Mouse (Mus musculus) cerebellum, adult 8-10 months (tissue): ENCODE results near the gene Mpp3.
"Not testable (repeated sequence)": the region's sequence is repeated elsewhere in the genome, so short reads cannot be mapped to it uniquely, and the experiment has no call there.

Source experiments
- DNase-seq: peaks from one replicate; pipeline ENCODE4 v3.0.0; 2022

The Mpp3 gene

DNA sequence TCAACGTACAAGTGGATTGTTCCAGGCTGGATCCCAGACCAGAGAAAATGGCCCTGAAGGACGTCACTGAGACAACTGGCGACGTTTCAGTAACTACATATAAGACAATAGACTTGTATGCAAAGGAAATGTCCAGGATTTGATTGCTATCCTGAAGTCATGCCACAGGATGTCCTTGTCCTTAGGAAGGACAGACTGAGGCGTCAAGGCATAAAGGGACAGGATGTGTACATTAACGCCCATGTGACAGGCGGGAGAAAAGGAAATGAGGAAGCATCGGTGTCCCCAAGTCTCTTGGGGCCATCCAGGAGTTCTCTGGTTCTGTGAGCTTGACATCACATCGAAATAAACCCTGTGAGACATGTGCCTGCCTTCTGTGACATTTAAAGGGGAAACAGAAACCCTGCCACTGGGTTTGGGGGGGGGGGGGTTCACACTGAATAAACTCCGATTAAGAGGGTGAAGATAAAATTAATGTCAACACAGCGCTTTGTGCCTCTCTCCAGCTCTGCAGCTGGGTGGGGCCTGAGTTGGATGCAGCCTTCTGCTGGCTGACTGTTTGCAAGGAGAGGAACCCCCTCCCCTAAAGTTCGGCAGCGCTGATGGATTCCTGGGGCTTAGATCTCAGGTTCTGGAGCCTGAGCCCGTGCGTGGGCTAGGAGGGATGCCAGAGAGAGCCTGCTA, 19.2 kb downstream of the Mpp3 start:
- no peak for DNase-seq

DNA sequence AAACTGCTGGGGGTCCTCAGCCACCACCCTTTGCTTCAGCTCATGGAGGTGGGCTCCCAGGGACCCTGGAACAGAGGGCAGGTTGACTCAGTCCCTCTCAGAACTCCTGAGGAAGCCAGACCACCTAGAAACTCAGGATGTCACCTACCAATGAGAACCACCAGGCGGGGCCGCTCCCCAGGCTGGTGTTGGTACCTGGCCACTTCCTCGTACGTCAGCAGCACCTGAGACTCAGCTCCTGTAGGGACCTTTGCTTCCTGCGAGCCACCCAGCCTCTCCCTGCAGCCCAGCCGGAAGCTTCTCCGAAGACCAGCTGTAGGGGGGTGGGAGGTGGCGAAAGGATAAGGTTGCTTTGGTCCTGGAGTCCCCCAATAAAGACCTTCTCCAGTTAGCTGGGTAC, 19.9 kb downstream of the Mpp3 start:
- DNase-seq, result no peak

DNA sequence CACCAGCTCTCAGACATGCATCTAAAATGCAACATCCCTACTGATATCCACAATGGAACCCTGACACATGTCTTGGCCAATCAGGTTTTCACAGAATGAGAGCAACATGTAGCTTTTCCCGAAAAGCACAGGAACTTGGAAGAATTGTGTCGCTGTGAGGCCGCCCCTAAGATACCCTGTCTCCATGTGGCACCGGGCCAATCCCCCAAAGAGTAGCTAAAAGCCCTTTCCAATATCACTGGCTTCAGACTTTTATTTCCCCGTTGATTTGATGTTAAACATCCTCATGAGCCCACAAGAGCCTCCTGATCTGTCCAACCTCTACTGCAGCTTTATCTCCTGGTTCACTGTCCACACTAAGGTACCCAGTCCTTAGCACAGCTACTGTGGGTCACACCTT, 21.6 kb downstream of the Mpp3 start:
- no peak for DNase-seq

DNA sequence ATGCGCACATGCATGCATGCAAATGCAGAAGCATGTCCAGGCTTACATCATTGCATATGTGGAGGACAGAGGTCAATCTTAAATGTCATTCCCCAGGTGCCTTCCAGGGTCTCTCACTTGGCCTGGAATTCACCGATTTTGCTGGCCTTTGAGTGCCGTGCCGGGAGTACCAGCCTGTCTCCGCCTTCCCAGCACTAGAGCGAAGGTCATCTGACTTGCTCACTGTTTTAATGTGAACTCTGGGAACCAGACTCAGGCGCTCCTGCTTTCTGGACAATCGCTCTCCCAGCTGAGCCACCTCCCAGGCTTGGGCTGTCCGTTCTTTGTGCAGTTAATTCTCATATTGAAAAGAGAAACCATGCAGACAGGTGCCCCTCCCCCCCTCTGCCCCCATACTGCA, 22.0 kb downstream of the Mpp3 start:
- no peak for DNase-seq

DNA sequence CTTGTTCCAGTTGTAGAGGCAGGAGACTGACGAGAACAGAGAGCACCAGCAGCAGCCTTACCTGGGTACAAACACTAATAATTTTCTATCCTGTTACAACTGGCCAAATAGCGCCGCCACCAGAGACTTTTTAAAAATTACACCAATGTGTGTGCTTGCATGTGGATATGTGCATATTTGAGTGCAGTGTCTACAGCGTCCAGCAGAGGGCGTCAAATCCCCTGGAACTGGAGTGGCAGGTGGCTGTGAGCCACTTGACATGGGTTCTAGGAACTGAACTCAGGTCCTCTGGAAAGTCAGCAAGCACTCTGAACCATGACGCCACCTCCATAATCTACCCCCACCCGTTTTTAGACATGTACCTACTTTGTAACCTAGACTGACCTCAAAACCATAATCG, 24.0 kb downstream of the Mpp3 start:
- no peak for DNase-seq

DNA sequence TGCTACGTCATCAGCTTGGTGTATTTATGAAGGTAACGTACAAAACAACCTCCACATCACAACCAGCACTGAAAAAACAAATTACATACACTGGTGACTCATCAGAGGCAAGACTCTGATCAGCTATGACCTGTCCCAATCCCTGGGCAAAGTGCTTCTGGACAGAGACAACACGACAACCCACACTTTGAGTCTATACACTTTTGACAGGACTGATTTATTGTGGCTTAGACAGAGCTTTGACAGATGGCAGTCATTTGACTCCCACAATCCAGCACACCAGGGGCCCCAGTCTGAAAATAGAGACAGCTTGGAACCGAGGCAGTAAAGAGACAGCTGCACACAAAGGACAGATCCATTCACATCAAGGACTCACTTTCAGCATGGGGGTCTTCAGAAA, 28.8 kb downstream of the Mpp3 start:
- DNase-seq, result no peak

DNA sequence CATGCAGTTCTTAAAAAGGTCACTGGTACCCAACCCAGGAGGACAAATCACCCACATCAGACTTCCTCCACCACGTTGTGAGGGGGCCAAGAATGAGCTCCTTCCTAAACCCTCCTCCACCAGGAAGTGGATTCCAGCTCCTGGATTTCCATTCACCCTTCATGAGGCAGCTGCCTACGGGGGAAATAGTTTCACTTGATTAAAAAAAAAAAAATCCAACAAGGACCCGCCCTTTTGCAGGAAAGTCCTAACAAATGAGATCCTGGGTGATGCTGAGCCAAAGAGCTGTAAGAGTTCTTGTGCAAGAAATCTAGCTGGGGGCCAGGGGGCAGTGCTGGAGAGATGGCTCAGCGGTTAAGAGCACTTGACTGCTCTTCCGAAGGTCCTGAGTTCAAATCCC, 30.0 kb downstream of the Mpp3 start:
- no peak for DNase-seq

DNA sequence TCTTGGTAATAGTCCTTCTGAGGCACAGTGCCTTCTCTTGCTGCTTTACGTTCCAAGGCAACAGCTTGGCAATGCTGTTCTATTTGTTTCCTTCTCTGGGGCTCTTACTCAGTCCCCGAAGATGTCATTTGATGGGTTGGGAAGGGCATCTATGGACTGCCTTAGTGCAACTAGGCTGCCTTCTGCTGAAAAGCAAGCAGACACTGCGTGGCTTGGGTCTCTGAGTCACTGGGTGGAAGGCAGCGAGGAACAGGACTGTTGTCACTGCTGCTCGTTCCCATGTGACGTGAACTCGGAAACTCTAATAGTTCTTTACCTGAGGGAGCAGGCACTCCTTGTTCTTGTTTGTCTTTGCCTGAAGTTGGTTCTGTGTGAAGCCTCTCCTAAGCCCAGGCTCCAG, 32.3 kb downstream of the Mpp3 start:
- no peak for DNase-seq

DNA sequence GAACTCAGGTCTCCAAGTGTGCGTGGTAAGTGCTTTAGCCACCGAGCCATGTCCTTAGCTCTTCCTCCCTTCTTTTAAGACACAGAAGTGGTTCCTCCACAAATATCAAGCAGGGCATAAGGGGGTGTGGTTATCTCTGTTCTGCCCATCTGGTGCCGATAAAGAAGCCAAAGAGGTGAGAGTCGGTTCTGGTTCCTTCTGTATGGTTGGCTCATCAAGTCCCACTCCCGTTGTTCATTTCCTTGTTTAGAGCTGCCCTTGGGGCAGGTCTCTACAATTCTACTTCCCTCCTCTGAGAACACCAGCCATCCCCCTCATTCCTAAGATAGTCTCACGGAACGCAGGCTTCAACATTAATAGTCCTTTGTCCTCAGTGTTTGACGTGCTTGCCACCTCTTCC, 34.2 kb downstream of the Mpp3 start:
- DNase-seq, result no peak

DNA sequence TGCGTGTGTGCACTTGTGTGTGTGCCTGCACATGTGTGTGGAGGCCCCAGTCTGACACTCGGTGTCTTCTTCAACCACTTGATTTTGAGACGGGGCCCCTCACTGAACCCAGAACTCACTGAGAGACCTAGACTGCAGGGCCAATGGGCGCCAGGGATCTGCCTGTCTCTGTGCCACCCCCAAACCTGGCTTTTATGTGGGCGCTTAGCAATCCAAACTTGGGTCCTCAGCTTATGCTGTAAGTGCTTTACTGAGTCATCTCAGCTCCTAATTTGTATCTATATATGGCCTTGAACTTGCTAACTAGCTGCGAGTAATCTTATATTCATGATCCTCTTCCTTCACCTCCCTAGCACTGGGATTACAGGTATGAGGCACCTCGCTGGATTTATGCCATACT, 35.9 kb downstream of the Mpp3 start:
- no peak for DNase-seq

DNA sequence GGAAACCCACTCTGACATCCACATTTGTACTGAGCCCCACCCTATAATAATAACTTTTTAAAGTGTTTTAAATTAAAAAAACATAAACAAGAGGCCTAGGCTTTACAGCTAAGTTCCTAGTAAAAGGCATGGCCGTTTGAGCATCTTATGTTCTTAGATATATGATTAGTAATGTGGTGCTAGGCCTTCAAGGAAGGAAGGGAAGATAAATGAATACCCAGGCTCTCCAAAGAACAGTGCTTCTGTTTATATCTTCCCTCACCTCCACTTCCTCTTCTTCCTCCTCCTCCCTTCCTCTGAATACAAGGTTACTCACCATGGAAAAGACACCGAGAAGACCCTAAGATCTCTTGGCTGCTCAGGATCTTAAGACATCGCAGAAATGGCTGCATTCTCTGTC, 36.4 kb downstream of the Mpp3 start:
- no peak for DNase-seq

DNA sequence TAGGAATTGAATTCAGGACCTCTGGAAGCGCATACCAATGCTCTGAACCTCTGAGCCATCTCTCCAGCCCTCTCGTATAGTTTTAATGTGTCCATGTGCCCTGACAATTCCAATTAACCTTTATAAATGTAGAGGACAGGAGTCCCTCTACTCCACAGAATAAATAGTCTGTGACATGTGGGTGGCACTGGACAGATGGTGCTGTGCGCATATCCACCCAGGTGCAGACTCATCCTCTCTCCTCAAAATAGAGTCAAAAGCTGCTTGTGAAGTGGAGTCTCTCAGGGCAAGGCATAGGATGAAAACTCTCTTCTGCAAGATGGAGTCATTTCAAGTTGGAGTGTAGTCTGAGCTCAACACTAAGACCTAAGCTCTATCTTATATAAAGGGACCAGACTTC, 38.0 kb downstream of the Mpp3 start:
- DNase-seq, result no peak

DNA sequence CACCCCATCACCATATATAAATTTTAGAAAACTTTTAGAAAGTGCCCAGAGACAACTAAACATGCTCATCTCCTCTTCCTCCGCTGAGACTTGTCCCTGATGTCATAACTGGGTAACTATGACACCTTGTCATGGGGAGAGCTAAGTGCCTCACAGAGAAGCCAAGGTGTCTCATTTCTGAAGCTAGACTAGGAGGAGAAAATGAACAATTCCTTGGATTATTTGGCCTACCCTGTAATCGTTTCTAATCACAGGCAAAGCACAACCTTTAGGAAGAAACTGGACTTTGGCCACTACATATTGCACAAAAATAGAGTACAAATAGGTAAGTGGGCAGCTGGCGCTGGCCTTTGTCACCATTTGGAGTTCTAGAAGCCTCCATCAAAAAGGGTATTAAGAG, 41.3 kb downstream of the Mpp3 start, which contains the start of gene Dusp3:
Dusp3 (minus strand) TSS at position 101 of the 400 bp plus-strand sequence.
- no peak for DNase-seq

DNA sequence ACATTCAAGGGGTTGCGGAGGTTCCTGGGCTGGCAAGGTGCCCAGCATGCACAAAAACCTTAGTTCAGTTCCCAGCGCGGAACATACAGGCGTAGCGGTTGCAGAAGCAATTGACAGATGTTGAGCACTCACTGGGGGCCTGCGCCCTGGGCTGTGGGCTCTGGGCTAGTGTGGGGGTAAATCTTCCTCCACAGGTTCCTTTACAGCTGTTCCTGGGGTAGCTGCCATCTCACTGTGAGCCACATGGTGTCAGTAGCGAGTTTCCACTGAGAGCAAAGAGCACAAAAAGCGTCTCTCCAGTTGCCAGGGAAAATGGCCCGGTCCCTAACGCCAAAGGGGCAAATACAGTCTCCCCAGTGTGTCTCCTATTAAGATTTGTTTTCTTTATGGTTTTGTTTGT, 42.3 kb downstream of the Mpp3 start:
- peak; percentile 91 for DNase-seq

DNA sequence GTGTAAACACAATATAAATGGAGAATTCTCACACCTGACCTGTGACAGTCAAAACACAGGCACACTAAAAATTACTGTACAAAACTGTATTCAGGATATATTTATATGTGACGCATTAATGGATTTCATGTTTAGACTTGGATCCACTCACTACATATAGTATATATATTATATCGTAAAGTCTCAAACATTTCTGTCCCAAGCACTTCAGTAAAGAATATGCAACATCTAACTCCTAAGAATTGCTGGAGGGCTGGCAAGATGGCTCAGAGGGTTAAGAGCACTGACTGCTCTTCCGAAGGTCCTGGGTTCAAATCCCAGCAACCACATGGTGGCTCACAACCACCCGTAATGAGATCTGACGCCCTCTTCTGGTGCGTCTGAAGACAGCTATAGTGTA, 42.8 kb downstream of the Mpp3 start:
- DNase-seq, result not testable (repeated sequence)

DNA sequence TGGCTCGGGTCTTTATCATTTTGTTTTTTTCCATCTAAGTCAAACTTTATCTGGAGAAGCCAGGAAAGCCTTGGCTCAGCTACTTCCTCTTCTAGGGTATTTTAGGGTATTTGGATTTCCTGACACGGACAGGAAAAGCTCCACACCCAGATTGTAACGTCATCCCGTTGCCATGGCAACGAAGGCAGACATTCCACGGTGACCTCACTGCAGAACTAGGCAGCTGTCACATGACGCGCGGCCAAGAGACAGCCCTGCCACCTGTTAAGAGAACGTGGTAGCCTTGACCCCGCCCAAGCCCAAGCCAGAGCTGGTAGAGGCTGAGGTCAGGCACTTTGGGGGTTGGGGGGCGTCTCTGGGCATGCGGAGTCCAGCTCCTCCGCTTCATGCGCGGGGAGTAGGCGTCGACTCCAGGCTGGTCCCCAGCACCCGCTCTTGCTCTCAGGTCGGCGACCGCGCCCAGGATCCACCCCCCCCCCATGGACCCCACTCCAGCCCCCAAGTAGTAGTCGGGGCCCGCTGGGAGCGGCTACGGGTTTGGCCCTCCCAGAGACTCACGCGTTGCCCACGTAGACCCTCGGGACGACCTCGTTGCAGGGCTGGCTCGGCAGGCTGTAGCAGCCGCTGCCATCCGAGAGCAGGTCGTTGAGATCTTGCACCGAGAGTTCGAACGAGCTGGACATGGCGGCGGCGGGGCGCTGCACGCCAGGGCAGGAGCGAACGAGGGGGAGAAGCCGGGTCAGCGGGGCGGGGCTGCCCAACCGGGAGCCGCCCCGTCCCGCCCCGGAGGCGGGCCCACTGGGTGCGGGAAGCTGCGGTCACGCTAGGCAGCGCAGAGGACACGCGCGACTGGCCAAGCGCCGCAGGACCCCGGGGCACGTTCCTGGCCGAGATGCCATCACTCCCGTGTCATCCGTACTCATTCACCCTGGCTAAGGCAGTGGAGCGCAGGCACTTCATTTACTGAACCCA, 43.9 kb downstream of the Mpp3 start, which contains the start of gene Cfap97d1:
Cfap97d1 (plus strand) TSS at position 226 of the 972 bp plus-strand sequence.
- peak; percentile 94 for DNase-seq

DNA sequence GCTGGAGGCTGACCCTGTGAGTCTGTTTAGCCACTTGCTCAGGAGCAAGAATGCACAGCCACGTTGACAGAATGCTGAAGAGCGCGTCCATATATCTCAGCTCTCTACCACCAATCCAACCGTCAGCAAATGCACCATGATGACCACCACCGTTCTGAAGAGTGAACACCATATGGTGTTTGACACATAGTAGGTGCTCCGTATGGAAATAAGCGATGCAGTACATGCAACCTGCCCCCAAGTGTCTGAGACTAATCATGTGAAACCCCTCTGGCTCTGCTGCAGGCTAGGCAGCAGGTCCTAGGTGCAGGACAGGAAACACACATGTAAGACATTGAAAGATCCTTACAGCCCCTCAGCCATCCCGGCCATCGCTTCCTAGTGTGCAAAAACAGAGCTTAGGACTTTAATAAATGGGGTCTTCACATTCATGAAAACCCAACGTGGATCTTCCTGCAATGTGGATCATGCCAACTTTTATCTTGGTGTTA, 44.8 kb downstream of the Mpp3 start:
- DNase-seq, result no peak

DNA sequence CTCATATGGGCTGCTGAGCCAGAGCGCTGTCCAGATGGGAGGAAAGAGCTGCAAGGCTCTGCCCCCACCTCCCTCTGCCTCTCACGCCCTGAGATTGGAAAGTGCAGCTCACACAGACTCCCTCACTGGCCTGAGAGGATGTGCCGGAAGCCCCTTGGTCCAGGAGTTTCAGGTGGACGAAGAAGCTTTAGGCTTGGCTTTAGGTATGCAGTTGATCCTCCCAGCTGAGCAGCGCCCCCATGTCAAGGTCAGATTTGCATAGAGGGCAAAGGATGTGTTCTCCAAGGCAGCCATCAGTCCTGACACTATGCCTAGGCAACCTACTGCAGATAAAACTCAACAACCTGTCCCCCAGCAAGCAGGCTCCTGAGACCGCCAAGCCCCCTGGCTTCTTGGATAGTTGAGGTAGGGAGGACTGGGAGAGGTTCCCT, 45.3 kb downstream of the Mpp3 start:
- peak; percentile 43 for DNase-seq

DNA sequence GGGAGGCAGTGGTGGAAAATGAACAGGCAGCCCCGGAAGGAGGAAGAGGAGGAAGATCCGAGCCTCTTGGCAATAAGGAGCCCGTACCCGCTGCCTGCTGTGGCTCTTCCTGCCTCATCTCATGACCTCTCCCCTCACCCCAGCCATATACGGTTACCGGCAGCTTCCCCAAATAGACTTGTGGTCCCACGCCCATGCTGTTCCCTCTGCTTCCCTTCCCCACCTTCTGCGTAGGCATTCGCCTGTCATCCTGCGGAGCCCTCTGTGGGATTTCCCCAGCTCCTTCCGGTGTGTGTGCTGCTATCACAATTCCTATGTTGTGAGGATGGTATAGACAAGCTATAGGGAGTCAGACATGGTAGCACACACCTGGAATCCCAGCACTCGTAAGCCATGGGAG, 46.4 kb downstream of the Mpp3 start:
- no peak for DNase-seq

DNA sequence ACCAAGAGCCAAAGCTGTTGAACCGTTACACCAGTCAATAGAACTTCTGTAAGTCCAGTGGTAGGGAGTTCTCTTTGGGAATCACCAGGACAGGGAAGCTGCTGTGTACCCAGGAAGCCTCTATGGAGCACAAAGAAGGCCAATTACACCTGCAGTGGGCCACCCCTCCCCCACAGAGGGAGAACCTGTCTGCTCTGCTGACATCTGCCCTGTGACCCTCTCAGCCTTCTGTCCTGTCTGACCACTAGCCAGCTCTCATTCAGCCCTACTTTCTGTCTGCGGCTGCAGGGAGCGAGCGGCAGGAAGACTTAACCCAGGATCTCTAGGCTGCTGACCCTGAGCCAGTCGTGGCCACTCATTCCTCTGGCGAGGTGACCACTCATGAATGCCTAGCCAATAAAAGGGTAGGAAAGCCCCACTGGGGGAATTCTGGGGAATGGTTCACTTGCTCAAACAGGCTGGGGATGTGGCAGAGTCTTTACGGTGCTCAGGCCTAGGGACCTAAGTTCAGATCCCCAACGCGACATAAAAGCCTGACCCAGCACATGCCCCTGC, 47.6 kb downstream of the Mpp3 start:
- DNase-seq, result no peak

DNA sequence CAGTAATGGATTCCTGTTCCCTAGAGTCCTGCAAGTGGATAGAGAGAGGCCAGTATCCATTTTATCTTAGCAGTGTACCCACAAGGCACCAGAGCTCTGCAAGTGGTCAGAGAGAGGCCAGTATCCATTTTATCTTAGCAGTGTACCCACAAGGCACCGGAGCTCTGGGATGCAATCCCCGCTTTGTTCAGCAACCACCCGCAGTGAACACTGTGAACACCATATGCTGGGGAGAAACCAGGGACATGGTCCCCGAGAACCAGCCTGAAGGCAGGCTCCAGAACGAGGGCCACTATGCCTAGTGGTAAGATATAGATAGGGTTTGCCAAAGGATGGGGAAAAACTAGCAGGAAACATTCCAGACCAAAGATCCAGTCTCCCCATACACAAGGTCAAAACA, 49.1 kb downstream of the Mpp3 start:
- no peak for DNase-seq

DNA sequence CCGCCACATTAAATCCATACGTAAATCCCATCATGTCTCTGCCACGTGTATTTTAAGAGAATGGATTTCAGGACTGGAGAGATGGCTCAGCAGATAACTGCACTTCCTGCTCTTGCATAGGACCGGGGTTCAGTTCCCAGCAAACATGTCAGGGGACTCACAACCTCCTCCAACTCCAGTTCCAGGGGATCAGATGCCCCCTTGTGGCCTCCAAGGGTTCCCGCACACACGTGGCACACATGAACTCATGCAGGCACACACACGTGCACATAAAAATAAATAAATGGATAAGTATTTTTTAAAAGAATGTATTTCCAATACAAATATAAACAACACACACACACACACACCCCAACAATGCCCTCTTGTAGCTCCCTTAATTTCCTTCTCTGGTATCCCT, 51.3 kb downstream of the Mpp3 start:
- no peak for DNase-seq

DNA sequence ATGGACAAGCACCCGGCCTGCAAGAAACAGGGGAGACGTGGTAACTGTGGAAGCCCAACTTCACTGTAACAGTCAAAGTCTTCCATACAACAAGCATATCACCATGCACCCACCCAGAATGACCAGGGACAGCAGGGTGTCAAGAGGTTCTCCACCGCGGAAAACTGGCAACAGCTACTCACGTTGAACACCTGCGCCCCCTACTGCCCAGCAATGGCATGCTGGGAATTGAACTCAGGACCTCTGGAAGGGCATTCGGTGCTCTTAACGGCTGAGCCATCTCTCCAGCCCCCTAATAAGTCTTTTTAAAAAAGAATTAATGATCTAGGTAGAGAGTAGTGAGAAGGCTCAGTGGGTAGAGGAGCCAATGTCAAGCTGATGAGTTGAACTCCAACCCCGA, 53.3 kb downstream of the Mpp3 start:
- DNase-seq, result no peak

DNA sequence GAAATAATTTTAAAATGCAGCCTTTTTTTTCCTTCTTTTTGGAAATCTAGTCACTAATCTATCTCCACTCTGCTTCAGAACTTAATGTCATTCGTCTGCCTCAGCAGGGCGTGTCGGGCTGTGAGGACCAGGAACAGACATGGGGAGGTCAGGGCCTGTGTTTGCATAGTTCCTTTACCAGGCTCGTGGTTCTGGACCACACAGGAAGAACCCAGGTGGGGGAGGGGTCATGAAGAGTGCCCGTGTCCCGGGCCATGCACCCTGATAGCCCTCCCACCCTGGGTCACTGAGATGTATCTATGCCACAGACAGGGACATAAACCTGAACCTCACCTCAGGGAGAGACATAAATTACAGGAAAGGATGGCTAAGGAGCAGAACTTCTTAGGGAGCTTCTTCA, 54.1 kb downstream of the Mpp3 start:
- no peak for DNase-seq
